Mouse (Mus musculus) left cerebral cortex, adult 18-20 months (tissue): Measurements from ENCODE around the gene Zfp52. TPM values are rescaled to one million over a fixed set of nuclear protein-coding genes. Genes with fewer than 3 reads are reported as not detected.
A peak's percentile ranks its signal among the peaks of the same experiment; 100 is the strongest.

Source experiments
- DNase-seq, 2 experiments: peaks; one replicate each; pipeline ENCODE4 v3.0.0; 2021 to 2022; ENCODE audit warnings: low spot score in 2 of 2, mixed read lengths in 1 of 2
- long read RNA-seq, 2 experiments: library from polyadenylated mRNA; stranded (forward); transcript quantifications; one replicate each; pipeline ENCODE4 v2.0.0; 2021
- total RNA-seq, 2 experiments: library from RNA; stranded (reverse); gene quantifications; 2 replicates each; pipeline ENCODE4 v1.2.3; 2021

Zfp52 gene
- total RNA-seq = 1 to 10 TPM; 6.5 to 7.3 TPM
- long read RNA-seq, experiment 1, transcript Zfp52-202 (5 exons, 3,164 nt) = major isoform, 9 of 10 reads
- long read RNA-seq, experiment 1, partial matches to known transcripts = 0 of 10 reads
- long read RNA-seq, experiment 1, other reads (novel, unspliced or antisense) = 1 of 10 reads
- long read RNA-seq, experiment 2, partial matches to known transcripts = 0 of 3 reads
- long read RNA-seq, experiment 2, other reads (novel, unspliced or antisense) = 2 of 3 reads

GRCm38 (mm10) chr17:21535096-21536001 lies at the start of gene Zfp52:
TSS of gene Zfp52 (plus strand) at chr17:21535539.
- DNase-seq = peak; percentile 51 to 73

DNA sequence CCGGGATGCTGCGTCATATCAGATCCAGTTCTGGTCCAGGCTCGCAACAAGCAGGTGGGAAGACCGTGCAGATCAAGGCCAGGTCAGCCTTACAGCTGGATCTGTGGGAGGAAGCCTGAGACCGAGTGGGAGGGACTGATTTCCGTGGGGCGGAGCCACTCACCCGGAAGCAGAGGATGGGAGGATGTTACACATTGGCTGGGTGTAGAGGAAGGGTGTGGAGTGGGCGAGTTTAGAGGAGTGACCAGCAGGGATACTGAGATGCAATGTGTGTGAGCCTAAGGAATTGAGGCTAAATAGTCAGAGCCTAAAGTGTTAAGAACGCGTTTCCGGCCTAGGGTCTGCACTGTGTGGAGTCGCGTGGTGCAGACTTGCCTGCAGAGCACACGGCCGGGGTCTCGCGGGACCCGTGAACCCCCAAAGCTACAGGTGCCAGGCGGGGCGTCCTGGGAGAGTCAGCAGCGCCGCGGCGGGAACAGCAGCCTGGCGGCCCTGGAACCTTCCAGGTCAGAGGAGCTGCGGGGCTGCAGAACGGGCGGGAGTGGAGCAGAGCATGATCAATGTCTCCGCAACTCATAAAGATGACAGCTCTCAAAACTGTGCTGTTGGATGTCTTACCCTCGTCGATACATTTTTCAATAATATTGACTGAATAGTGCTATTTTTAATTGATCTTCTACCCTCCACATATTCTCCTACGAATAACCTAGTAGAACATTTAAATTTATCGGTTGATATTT lies 46.4 kb upstream of the Zfp52 start, which contains the start of gene Zfp53:
Gene Zfp53 (plus strand): TSS at position 239 of the 740 bp plus-strand sequence.
- peak; percentile 77 to 78 for DNase-seq

DNA sequence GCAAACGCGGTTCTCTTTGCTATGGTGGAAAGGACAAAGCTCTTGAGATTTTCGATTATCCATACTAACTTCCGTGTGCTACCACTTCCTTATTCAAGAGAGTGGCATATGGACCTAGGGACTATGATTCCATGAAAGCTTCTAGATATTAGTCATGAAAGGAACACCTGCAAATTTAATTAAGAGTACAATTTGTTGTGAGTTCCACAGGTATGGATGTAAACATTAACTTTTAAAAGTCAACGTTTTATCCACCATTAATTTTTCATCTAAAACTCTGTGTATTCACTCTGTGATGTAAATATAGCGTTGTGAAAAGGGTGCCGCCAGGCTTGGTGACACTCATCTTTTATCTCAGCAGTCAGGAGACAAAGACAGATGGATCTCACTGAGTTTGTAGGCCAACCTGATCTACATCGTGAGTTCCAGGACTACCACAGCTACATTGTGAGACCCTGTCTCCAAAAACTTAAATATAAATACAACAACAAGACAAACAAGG lies 45.8 kb upstream of the Zfp52 start:
- DNase-seq = no peak

- no peak for DNase-seq
Observed at GRCm38 (mm10) chr17:21501365-21501764, 34.0 kb upstream of the Zfp52 start.

DNA sequence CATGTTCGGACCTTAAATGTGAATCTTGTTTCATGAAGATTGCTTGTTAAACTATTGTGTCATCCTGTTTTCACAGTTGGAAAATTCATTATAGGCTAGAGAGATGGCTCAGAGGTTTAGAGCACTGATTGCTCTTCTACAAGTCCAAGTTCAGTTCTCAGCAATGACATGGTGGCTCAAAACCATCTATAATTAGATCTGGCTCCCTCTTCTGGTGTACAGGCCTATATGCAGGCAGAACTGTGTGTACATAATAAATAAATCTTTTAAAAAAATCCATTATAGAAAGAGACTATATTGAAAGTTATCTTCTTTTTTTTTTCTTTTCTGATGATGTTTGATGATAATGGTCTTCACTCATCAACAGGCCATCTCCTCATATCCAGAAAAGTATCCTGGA lies 30.8 kb upstream of the Zfp52 start:
- no peak for DNase-seq

DNA sequence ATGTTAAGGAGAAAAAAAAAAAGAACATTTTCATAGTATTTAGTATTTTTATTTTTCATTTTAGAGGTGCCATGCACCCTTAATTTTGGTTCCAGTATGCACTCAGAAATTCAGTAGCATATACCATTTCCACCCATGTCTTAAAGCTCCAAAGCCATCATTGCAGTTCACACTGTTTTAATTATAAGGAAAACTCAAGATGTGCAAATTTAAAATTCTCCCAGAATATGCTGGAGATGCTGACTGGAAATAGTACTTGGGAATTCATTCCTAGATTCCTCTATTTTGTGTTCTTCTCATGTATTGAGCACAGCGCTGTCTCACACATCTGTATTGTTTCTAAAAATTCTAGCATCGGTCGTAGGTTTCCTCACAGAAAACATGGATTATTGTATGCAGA lies 29.1 kb upstream of the Zfp52 start:
- DNase-seq = no peak

DNA sequence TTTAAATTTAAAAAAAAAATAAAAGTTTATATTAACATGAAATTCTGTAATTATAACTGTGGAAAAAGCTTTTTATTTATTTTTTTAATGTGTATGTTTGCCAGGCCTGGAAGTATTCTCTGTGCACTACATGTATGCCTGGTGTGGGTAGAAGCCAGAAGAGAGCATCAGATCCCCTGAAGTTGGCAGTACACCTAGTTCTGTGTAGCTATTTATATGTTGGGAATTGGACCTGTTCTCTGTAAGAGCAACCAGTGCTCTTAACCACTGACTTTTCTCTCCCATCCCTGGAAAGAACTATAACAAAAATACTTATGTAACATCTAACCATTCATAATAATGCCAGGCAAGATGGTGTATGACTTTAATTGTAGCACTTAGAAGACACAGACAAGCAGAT lies 25.6 kb upstream of the Zfp52 start:
- DNase-seq = no peak

- DNase-seq = peak; percentile 64 to 69
Observed at GRCm38 (mm10) chr17:21515403-21516105, 19.8 kb upstream of the Zfp52 start.

DNA sequence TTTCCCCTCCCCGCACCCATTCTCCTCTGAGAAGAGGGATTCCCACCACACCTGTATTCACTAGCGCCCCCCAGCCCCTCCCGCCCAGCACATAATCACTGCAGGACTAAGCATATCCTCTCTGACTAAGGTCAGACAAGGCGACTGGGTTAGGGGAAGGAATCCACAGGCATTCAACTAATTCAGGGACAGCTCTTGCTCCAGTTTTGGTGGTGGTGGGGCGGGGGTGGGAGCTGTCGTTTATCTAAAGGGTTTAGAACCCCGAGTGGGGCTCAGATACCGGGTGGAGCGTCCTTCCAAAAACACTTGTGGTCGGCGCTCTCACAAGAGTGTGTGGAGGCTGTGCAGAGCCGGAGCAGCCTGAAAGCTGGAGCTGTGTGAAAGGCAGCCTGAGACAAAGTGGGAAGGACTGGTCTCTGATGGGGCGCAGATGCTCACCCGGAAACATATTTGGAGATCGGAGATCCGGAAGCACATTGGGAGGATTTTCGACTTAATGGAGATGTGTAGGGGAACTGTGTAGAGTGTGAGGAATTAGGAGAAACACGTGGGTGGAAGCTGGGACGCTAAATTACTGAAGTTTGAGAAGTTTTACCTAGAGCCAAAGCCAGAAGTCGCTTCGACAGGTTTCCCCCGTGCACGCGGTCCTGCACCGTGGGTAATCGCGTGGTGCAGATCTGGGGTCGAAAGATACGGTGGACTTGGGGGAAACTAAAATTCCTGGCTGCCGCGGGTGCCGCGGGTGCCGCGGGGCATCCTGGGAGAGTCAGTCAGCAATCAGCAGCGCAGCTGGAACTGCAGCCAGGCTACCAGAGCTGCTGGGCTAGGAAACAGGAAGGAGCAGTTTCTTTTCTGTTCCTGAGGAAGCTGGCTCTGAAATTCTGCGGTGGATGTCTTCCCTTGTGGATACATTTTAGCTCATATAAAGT lies 18.9 kb upstream of the Zfp52 start:
- peak; percentile 63 to 69 for DNase-seq

GRCm38 (mm10) chr17:21517130-21517671 lies 18.1 kb upstream of the Zfp52 start:
- DNase-seq = no peak

- DNase-seq = no peak
Observed at GRCm38 (mm10) chr17:21526270-21526669, 9.1 kb upstream of the Zfp52 start.

- DNase-seq = no peak
Observed at GRCm38 (mm10) chr17:21530645-21531330, 4.6 kb upstream of the Zfp52 start.

DNA sequence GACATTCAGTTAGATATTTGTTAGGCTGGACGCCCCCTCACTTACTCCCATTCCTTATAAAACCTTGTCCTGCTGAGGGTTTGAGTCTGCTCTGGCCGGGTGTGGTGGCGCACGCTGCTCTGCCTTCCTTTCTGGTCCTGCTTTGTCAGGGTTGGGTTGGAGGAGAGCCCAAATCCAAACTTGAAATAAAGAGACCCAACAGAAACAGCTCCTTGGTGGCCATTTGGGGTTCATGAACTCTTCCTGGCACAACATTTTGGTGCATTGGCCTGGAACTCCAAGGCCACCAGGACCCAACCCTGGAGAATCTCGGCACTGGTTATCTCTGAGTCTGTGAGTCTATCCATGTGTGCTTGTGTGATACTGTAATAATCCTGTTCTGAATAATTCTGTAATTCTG lies 3.7 kb upstream of the Zfp52 start:
- DNase-seq = peak in 1 of 2 experiments; percentile 25

DNA sequence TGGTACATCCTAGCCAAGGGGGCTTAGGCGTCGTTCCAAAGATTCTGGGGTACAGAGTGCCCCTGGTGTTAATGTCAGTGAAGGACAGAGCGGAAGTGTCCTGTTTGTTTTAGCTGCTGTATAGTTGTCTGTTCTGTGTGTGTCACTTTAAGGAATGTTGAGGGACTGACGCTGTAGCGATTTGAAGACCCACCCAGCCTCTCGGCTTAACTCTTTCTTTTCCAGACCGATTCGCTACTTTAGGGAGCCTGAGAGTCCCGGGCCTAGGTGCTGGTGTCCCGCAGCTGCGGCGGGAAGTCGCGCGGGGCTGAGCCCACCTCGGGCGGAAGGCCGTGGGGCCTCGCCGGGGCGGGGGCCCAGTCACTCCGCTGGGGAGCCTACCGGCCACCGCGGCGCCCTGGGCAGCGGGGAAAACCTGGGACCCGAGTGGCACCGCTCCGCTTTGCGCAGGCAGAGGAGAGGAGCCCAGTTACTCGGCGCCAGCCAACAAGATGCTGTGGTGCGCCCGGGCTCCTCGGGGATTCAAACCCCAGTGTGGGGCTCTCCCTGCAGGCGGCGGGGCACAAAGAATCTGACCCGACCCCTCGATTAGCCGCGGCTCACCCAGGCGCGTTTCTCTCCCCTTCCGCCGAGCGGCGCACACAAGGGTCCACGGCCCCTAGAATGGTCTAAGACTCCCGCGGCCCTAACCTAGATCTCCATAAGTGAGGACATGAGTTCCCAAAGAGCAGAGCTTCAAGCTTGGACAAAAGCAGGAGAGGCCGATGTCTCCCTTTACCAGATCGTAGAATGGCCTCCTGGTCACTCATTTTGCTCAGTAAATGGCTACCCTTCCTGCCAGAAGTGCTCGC lies 3.0 kb upstream of the Zfp52 start:
- DNase-seq = peak; percentile 60 to 71

DNA sequence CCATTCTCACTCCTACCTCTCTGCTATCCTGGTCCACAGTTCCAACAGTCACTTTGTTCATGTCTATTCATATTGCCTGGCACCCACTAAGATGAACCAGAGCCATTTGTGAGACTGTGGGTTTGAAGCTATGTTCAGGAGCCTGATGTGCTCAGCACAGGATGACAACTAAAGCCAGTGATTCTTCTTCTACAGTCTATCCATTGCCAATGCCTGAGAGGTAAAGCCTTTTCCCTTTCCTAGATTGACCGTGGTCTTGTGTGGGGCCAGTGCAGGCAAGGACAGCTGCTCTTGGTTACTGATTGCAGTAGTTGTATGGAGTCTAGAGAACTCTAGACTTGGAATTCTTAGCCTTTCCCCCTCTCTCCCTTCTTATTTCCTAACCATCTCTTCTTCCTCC lies 1.4 kb upstream of the Zfp52 start:
- no peak for DNase-seq

GRCm38 (mm10) chr17:21534460-21535095 lies 761 bp upstream of the Zfp52 start:
- DNase-seq = peak; percentile 17 to 34

DNA sequence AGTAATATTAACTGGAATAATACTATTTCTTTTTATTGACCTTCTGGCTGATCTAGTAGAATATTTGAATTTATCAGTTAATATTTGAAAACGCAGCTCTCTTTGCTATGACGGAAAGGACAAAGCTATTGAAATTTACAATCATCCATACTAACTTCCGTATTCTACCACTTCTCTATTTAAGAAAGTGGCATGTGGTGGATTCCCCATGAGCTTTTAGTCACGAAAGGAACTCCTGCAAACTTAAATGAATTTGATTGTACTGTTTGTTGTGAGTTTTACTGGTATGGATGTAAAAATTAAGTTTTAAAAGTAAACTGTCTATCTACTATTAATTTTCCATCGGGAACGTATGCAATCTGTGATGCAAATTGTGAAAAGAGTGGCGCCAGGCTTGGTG lies 757 bp downstream of the Zfp52 start:
- DNase-seq = no peak
